Mouse (Mus musculus): ENCODE results near the gene Trio. TPM values are rescaled to one million over a fixed set of nuclear protein-coding genes. Genes with fewer than 3 reads are reported as not detected.

The Trio gene
- polyA plus RNA-seq, 1 experiment, result 18.0 TPM

DNA sequence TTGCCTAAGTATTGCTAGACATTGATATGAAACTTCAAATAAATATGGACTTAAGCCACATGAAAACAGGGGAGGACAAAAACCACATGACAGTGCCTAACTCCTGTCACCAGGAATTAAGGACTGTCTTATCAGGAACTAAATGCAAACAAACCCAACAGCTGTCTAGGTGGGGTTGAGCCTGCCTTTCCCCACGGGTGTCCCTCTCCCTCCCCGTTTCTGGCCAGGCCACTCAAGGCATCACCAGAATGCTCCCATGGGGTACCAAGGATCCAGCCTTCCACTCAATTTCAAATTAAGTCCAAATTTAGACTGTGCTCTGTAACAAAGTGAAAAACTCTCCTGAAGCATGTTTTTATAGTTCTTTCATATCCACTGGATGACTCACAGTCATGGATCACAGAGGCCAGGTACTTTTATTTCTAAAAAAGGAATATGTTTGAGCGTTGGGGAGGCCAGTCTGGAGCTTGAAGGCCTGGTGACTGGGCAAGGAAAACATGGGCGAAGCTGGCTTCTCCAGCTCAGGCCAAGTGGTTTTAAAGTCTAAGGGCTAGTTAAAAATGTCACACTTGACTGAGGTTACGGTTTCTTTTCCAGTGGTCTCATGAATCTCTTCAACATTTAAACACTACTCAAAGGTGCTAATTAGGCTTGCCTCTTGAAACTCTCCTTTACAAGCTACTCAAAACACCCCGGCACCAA lies 33.6 kb downstream of the Trio start:
- Histone ChIP-seq H3K4me1 (ENCODE audit: control insufficient read depth, insufficient read depth, insufficient read length, low read length) (peaks cover 42% of the 10 kb centered on the region), H3K4me3 (ENCODE audit: insufficient read depth, low read depth, low read length) (no peak overlapping the region), H3K27ac (replicated peaks; ENCODE audit: low read depth, low read length) (no peak overlapping the region)

DNA sequence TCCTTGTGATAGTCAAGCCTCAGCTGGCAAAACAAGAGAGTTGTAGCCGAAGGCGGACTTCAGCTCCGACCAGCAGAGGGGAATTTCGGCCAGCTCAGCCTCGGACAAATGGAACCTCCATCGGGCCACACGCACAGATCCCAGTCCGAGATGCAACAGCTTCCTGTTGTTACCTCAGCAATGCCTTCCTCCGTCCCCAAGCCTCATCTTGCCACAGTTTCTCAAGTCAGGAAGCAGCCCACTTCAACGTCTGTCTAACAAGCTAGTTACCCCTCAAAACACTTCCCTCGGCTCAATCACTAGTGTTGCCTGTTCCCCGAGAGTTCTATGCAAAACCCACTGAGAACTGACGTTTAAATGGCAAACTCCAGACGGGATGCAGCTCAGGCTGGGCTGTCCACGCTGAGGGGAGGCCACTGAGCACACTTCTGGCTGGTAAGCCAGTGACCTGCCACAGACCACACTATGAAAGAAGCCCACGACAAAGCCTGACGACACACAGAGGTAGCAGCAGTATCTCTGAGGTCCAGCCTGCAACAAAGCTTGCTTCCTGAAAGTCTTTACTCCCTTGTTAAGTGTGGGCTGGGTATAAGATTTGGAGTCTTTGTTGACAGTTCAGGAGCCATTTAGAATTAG lies 34.5 kb downstream of the Trio start:
- H3K4me3 ChIP-seq (ENCODE audit: insufficient read depth, low read depth, low read length), result no peak overlapping the region
- peak overlapping the region; percentile 32; the same call in 1 of the 2 replicates for H3K27ac ChIP-seq (replicated peaks; ENCODE audit: low read depth, low read length)
- H3K4me1 ChIP-seq (ENCODE audit: control insufficient read depth, insufficient read depth, insufficient read length, low read length), result peaks cover 42% of the 10 kb centered on the region

DNA sequence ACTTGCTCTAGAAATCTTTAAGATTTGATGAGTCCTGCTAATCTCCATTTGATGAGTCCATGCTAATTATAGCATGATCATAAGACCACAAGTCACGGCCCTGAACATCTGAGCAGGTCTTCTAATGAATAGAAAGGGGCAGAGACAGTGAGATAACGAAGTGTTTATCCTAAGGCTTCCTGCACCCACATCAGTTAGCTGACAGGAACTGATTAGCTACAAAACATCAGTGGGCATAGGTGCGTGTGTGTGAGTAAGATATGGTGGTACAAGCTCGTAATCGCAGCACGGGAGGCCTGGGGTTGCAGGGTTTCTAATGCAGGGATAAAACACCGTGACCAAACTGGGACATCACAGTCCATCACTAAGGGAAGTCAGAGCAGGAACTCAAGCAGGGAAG lies 37.7 kb downstream of the Trio start:
- Histone ChIP-seq H3K4me1 (ENCODE audit: control insufficient read depth, insufficient read depth, insufficient read length, low read length) (peaks cover 44% of the 10 kb centered on the region), H3K4me3 (ENCODE audit: insufficient read depth, low read depth, low read length) (no peak overlapping the region), H3K27ac (replicated peaks; ENCODE audit: low read depth, low read length) (no peak overlapping the region)

DNA sequence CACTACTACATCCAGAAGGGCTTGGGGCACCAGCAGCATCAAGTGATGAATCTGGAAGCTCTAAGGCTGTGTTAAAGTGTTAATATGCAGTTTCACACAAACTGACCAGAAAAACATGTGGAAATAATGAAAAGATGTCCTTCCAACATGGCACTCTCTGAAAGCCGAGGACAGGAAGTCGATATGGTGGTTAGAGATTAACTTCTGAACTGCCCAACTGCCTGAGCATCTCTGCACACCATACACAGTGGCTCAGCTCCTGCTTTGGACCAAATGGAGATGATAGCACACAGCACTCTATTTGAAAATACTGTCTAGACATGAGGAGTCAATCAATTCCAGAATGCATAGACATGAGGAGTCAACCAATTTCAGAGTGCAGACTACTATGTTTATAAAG lies 40.8 kb downstream of the Trio start:
- H3K4me1 ChIP-seq (ENCODE audit: control insufficient read depth, insufficient read depth, insufficient read length, low read length), result peaks cover 48% of the 10 kb centered on the region
- H3K4me3 ChIP-seq (ENCODE audit: insufficient read depth, low read depth, low read length), result no peak overlapping the region
- H3K27ac ChIP-seq (replicated peaks; ENCODE audit: low read depth, low read length), result no peak overlapping the region

DNA sequence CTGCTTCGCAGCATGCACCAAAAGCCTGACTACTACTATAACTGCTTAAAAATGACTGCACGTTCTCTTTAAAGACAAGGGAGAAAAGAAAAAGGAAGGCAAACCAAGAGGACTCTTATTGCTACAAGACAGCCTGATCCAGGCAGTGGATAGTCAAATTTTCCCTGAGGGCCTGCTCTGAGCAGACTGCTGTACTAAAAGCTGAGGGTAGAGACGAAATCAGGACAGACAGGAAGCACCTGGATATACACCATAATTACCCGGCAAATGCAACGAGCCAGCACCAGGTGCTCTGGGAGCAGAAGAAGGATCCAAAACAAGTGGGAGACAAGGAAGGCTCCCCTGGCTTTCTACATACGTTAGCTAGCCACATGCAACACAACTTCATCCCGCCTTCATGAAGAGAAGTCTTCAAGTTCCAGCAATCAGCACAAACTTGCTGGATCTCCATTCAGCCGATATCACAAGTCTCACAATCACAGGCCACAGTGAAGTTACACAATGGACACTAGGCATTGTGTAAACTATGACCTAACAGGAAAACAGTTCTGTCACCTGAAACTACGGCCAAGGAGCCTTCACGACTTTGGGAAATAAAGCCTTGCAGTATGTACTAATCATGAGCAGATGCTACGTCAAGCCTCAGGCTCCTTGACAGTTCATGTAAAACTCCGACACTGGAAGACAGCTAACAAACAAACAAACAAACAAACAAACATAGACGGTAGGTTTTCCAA lies 43.7 kb downstream of the Trio start:
- Histone ChIP-seq H3K4me1 (ENCODE audit: control insufficient read depth, insufficient read depth, insufficient read length, low read length) (peaks cover 43% of the 10 kb centered on the region), H3K4me3 (ENCODE audit: insufficient read depth, low read depth, low read length) (no peak overlapping the region), H3K27ac (replicated peaks; ENCODE audit: low read depth, low read length) (peak overlapping the region; percentile 50)

DNA sequence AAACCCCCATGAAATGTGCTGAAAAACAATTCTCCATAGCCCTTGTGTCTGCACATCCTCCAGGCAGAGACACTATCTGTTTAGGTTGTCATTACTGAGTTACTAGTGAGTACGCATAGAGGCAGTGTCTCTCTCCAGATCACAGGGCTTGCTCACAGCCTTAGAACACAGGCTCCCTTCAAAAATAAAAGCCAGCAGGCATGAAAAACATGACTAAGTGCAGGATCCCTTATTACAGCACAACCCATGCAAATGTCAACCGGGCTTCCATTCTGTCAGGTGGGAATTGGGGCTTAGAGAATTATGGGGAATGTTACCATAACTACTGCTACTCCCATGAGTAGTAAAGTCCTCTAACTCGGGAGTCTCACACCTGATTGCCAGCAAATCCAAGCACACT lies 44.4 kb downstream of the Trio start:
- Histone ChIP-seq H3K27ac (replicated peaks; ENCODE audit: low read depth, low read length) (no peak overlapping the region), H3K4me1 (ENCODE audit: control insufficient read depth, insufficient read depth, insufficient read length, low read length) (peaks cover 47% of the 10 kb centered on the region), H3K4me3 (ENCODE audit: insufficient read depth, low read depth, low read length) (no peak overlapping the region)

DNA sequence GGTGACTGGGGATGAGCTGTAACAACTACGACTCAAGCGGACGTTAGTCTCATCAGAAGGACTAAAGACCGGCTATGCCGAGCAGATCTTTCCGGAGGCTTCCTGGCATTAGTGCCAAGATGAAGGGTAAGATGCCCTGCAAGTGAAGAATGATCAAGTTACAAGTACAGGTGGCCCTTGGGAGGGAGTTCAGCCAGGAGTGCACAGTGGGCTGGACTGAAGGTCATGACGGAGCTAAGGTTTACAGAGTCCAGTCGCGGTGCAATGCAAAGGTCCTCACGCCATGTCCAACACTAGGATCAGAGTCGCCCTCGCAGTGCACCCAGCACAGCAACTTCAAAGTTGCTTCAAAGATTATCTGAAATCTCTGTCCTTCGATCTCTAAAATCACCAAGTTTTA lies 45.2 kb downstream of the Trio start:
- Histone ChIP-seq H3K4me3 (ENCODE audit: insufficient read depth, low read depth, low read length) (no peak overlapping the region), H3K4me1 (ENCODE audit: control insufficient read depth, insufficient read depth, insufficient read length, low read length) (peaks cover 49% of the 10 kb centered on the region), H3K27ac (replicated peaks; ENCODE audit: low read depth, low read length) (no peak overlapping the region)

DNA sequence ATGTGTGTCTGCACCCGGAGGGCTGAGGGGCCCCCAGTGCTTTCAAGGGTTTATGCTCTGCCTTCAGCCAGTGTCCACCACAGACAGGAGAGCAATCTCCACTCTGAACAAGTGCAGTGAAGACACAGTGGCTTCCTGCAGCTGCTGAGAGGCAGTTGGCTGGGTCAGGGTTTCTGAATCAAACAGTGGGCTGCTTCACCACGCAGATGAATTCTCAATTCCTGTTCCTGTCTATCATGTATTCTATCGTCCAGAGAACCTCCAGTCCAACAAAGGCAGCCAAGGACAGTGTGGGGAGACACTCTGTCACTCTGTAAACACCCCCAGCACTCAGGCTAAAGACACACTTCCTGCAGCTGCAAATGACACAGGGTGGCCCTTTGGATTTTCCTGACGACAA lies 48.7 kb downstream of the Trio start:
- Histone ChIP-seq H3K4me1 (ENCODE audit: control insufficient read depth, insufficient read depth, insufficient read length, low read length) (peaks cover 33% of the 10 kb centered on the region), H3K4me3 (ENCODE audit: insufficient read depth, low read depth, low read length) (no peak overlapping the region), H3K27ac (replicated peaks; ENCODE audit: low read depth, low read length) (no peak overlapping the region)

DNA sequence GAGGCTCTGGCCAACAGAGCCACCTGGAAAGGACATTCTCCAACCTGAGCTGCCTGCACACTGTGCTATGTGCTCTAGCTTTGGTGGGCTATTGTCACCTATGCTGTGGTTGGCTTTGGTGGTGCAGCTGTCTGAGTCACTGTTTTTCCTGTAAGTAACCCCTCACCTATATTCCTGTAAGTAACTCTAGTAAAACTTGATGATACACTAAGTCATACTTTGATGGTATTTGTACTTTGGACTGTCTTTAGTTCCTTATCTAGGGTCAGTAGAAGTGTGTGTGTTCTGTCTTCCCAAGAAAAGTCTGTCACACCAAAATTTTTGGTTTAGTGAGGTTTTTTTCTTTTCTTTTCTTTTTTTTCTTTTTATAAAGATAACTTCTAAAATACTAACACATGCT lies 49.3 kb downstream of the Trio start:
- peaks cover 27% of the 10 kb centered on the region for H3K4me1 ChIP-seq (ENCODE audit: control insufficient read depth, insufficient read depth, insufficient read length, low read length)
- H3K27ac ChIP-seq (replicated peaks; ENCODE audit: low read depth, low read length), result no peak overlapping the region
- no peak overlapping the region for H3K4me3 ChIP-seq (ENCODE audit: insufficient read depth, low read depth, low read length)

DNA sequence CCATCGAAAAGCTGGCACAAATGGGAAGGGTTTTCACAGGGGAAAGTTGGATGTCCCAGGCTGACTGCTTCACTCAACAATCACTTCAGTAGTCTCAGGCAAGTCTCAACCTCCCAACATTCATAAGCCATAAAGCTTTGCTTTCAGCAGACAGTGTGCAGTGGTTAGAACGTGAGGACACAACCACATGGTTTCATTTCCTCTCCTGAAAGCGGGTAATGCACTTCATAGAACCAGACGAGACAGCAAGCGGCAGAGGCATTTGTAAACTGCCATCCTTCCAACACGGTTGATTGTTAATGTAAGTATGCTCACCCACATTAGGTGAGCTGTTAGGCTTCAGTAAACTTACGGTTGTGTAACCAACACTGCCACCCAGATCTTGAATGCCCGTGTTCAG lies 51.0 kb downstream of the Trio start:
- peaks cover 16% of the 10 kb centered on the region for H3K4me1 ChIP-seq (ENCODE audit: control insufficient read depth, insufficient read depth, insufficient read length, low read length)
- no peak overlapping the region for H3K4me3 ChIP-seq (ENCODE audit: insufficient read depth, low read depth, low read length)
- H3K27ac ChIP-seq (replicated peaks; ENCODE audit: low read depth, low read length), result no peak overlapping the region

DNA sequence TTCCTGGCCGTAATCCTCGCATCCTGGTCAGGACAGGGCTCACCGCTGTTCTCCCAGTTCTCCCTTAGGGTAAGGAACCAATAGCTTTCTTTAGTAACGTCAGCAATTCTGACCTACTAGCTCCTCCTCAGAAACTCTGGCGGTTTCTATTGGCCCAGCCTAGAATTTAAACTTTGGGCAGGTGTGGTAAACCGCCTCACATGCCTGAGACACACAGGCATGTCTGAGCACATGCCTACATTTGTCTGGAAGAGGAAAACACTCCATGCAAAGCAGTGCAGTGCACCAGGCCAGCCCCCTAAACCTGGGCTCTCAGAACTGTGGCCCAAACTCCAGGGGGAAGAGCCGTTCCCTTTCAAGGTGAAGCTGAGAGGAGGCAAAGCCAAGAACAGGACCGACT lies 57.5 kb downstream of the Trio start:
- Histone ChIP-seq H3K4me1 (ENCODE audit: control insufficient read depth, insufficient read depth, insufficient read length, low read length) (0 out of 2 replicates have a peak, but pooled peaks cover 3% of the 10 kb centered on the region), H3K27ac (replicated peaks; ENCODE audit: low read depth, low read length) (no peak overlapping the region), H3K4me3 (ENCODE audit: insufficient read depth, low read depth, low read length) (no peak overlapping the region)

DNA sequence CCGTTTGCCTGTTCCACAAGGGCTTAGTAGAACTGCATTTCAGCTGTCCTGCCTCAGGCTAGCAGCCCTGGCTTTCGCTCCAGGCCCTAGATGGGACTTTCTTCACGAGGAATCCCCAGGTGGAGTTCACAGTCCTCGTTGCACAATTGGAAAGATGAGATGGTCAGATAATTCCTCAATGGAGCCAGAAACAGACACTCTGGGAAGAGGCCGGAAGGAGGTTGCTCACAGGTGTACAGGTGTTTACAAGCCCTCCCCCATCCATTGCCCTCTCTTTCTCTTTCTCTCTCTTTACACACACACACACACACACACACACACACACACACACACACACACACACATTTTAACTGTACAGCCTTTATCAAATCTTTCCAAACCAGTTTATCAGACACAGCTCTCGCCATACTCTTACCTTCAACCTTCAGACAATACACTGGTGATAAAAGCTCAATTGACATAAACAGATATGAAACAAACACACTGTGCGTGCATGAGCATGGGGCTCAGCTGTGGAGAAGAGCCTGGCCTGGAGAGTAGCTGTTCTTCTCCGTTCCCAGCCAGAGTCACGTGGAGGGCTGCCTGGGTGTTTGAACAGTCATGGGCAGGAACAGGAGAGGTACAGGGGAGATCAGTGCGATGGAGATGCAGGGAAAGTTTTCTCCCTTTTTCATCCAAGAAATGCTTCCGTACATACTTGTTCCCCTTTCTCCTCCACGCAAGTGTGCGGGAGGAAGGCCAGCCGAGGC lies 58.3 kb downstream of the Trio start:
- no peak overlapping the region for H3K4me3 ChIP-seq (ENCODE audit: insufficient read depth, low read depth, low read length)
- no peak overlapping the region for H3K27ac ChIP-seq (replicated peaks; ENCODE audit: low read depth, low read length)
- H3K4me1 ChIP-seq (ENCODE audit: control insufficient read depth, insufficient read depth, insufficient read length, low read length), result 0 out of 2 replicates have a peak, but pooled peaks cover 3% of the 10 kb centered on the region

DNA sequence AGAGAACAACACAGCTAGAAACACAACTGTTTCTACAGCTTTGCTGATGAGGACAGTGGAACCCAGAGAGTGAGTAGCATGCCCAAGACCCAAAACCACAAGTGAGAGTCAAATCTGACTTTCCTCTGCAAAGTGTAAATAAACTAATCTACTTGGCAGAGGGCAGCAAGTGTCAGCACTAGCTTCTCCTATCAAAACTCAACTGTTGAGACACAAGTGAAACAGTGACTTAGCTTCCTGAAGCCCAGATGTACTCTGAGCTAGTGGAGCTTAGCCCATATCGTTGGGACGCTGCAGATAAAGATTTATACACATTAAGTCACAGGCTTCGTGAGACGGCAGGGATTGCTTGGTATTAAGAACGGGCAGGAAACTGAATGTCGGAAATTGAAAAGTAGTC lies 60.8 kb downstream of the Trio start:
- Histone ChIP-seq H3K4me1 (ENCODE audit: control insufficient read depth, insufficient read depth, insufficient read length, low read length) (peaks cover 16% of the 10 kb centered on the region), H3K27ac (replicated peaks; ENCODE audit: low read depth, low read length) (no peak overlapping the region), H3K4me3 (ENCODE audit: insufficient read depth, low read depth, low read length) (no peak overlapping the region)

DNA sequence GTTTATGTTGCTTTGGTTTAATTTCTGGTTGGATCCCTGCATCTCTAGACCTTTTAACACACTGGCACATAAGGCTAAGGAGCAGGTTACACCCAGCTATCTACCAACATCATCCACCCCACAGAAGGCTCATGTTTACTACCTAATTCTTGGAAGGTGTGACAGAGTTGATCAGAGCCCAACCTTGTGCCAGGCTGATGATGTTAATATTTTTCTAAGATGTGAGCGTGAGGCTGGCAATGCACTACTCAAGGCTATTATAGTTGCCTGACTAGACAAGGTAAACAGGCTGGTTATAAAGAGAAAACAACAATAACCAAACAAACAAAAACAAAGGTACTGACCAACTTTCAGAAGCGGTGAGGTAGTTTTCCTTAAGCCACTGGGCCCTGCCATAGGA lies 62.1 kb downstream of the Trio start:
- Histone ChIP-seq H3K4me1 (ENCODE audit: control insufficient read depth, insufficient read depth, insufficient read length, low read length) (peaks cover 23% of the 10 kb centered on the region), H3K4me3 (ENCODE audit: insufficient read depth, low read depth, low read length) (no peak overlapping the region), H3K27ac (replicated peaks; ENCODE audit: low read depth, low read length) (no peak overlapping the region)

DNA sequence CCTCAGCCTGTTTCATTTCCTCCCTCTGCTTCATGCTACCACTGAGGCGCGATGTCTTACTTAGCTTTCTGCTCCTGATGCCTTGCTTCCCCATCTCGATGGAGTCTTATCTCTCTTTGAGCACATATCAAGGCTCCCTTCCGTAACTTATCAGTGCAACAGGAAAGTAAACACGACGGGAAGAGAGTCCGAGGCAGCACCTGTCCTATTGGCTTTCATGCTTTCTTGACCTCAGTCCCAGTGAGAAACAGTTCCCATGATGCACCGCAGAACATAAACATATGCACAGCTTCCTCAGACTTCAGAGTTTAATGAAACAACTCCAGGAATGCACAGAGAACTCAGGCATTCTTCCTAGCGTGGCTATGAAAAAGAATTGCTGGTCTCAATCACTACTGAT lies 65.0 kb downstream of the Trio start:
- peaks cover 30% of the 10 kb centered on the region for H3K4me1 ChIP-seq (ENCODE audit: control insufficient read depth, insufficient read depth, insufficient read length, low read length)
- no peak overlapping the region for H3K27ac ChIP-seq (replicated peaks; ENCODE audit: low read depth, low read length)

More for the DNA sequence above, 65.0 kb downstream of the Trio start:
- no peak overlapping the region for H3K4me3 ChIP-seq (ENCODE audit: insufficient read depth, low read depth, low read length)

Measured in brown adipose tissue, adult 24 weeks (tissue).